Mouse (Mus musculus) hematopoietic stem cell, adult 5-6 weeks (primary cell): Measurements from ENCODE around the gene Cog3. TPM values are rescaled to one million over a fixed set of nuclear protein-coding genes. Genes with fewer than 3 reads are reported as not detected.

Experiments used
- total RNA-seq: library from RNA; stranded (forward); fragments of 172-1452, 232-1000 nt; gene quantifications from 2 replicates; pipeline ENCODE4 v1.2.3, GENCODE M21; 2017

Cog3 gene
- total RNA-seq, 1 experiment from 2014 or later: 27.6 TPM

Other genes with a start within 250 kb of the Cog3 start
- gene Spert, start 161.4 kb downstream of the Cog3 start, total RNA-seq: not detected in 2 replicates
- not detected in 2 replicates for gene Erich6b, start 112.3 kb downstream of the Cog3 start, total RNA-seq
- gene Slc25a30, start 32.5 kb upstream of the Cog3 start, total RNA-seq: 23.5 and 30.9 TPM in 2 replicates
- gene Tpt1, start 90.6 kb upstream of the Cog3 start, total RNA-seq: 893 and 1,274 TPM in 2 replicates
- not detected in 2 replicates for gene Kctd4, start 200.5 kb upstream of the Cog3 start, total RNA-seq